Comparison of ENCODE assay signal across 14 mouse cellular contexts in the genomic region with DNA sequence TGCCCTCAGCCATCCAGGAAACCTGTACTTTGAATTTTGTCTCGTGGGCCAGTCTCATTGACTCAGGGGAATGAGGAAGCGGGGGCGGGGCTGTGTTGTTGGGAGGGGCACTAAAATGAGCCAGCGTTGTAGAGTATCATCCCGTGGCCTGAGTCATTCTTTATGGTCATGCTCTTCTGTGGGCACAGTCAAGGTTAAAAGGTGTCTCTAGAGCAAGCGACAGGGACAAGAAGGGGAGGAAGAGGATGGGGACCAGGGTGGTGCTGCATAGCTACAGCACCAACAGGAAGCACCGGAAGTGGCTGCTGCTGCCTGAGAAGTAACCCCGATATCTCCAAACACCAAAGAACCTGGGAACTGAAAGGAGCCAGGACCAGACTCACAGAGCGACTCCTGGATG. TPM values are rescaled to one million over a fixed set of nuclear protein-coding genes. Genes with fewer than 3 reads are reported as not detected.
A peak's percentile ranks its signal among the peaks of the same experiment; 100 is the strongest.
DNase-seq lines count a peak whose midpoint lies in the region; ATAC-seq and TF ChIP-seq lines count a peak whose summit lies in the region.
"Had no signal": no experiment of that assay in that cellular context is flagged by ENCODE, and none has a peak within 500 bp of the region (broad histone marks: within the 10 kb centered on the region; RNA-seq: fewer than 3 reads in every experiment).

No protein-coding gene starts in this region.

- peak; percentile 24 for DNase-seq in liver, postnatal 0 days
- no peak for DNase-seq in liver
- peak; percentile 50 to 52 for DNase-seq in adrenal gland, adult 18-20 months (ENCODE audit: low spot score in 2 of 2)
- DNase-seq in induced T-regulatory cell, adult 2 months (ENCODE audit: low read depth) = peak; percentile 62
- peak; percentile 9 for DNase-seq in thymus, postnatal 25 days
- DNase-seq in left cerebral cortex, adult 2 months (ENCODE audit: extremely low spot score in 1 of 2, low spot score in 2 of 2) = no peak
- no peak for DNase-seq in frontal cortex, postnatal 36 days (ENCODE audit: low spot score in 2 of 2)
- no peak for DNase-seq in layer of hippocampus, adult 8-10 months (ENCODE audit: low spot score in 2 of 2)
- DNase-seq: cerebellum, adult 18-20 months; embryo, embryonic 11 days; gastrocnemius, adult 2 months; heart, postnatal 10 days; lung, adult 2 months had no signal

- 32% methylated on average over 9 of the region's 9 CpGs for WGBS in liver, postnatal 0 days (ENCODE audit: insufficient replicate concordance)

- H3K4me3 ChIP-seq in liver, postnatal 0 days (ENCODE audit: low read depth, low read length) = no peak overlapping the region
- no peak overlapping the region for H3K4me3 ChIP-seq in left cerebral cortex, adult 2 months
- H3K4me3 ChIP-seq: gastrocnemius, adult 2 months; limb, embryonic 12.5 days had no signal

- H3K9me3 ChIP-seq in liver, postnatal 0 days (ENCODE audit: low read length) = no peaks in the 10 kb centered on the region
- H3K9me3 ChIP-seq: limb, embryonic 12.5 days had no signal

- no peak overlapping the region for H3K9ac ChIP-seq in liver, postnatal 0 days (replicated peaks)
- H3K9ac ChIP-seq: limb, embryonic 12.5 days had no signal

- H3K4me1 ChIP-seq in liver, postnatal 0 days (ENCODE audit: insufficient read depth) = no peaks in the 10 kb centered on the region

- H3K4me2 ChIP-seq in liver, postnatal 0 days (ENCODE audit: low read depth, low read length) = no peak overlapping the region
- H3K4me2 ChIP-seq: limb, embryonic 12.5 days had no signal

- no peaks in the 10 kb centered on the region for H3K27me3 ChIP-seq in liver, postnatal 0 days (ENCODE audit: insufficient read depth, low read length)
- H3K27me3 ChIP-seq: limb, embryonic 12.5 days had no signal

- no peak for ATAC-seq in liver, postnatal 0 days

- H3K36me3 ChIP-seq in liver, postnatal 0 days (replicated peaks; ENCODE audit: insufficient read depth, low read length) = no peaks in the 10 kb centered on the region
- H3K36me3 ChIP-seq: limb, embryonic 12.5 days had no signal

- no peak overlapping the region for H3K27ac ChIP-seq in liver, postnatal 0 days (ENCODE audit: low read depth)
- H3K27ac ChIP-seq in left cerebral cortex, adult 2 months = no peak overlapping the region
- H3K27ac ChIP-seq: gastrocnemius, adult 2 months; limb, embryonic 12.5 days had no signal

- TF ChIP-seq EP300 in liver, postnatal 0 days (IDR thresholded peaks at IDR 0.05; ENCODE audit: low read depth) = no peak

- intact Hi-C loops in left cerebral cortex, adult 2 months (cut with DNase I) = no loop called here

- no peak for TF ChIP-seq CTCF in liver, postnatal 0 days (IDR thresholded peaks at IDR 0.05; ENCODE audit: low read depth)
- no peak for TF ChIP-seq CTCF in left cerebral cortex, adult 2 months (IDR thresholded peaks at IDR 0.05)

RNA-seq across cellular contexts. Expression of a gene that starts 31.2 kb away (rescaled TPM):
- polyA plus RNA-seq in liver, postnatal 0 days (2015; fragmentation: Nextera tagmentation; extraction: Ambion mirVana) = not detected in 2 replicates
- under 1 TPM; 0.19 to 0.36 TPM for total RNA-seq in adrenal gland, adult 18-20 months (2021)
- total RNA-seq in left cerebral cortex, adult 2 months (2021) = 10 to 100 TPM; 80.0 to 92.0 TPM
- 10 to 100 TPM; 37.8 to 47.5 (median 42.6) TPM for total RNA-seq in layer of hippocampus, adult 8-10 months (2022)
- total RNA-seq: gastrocnemius, adult 2 months had no signal

Comparison
In these comparisons a context has a peak if more than half of its experiments do, and no peak if none do; other contexts are left out.
1. DNase-seq: peak in liver, postnatal 0 days (single experiment), adrenal gland, adult 18-20 months (2 of 2), induced T-regulatory cell, adult 2 months (single experiment) and thymus, postnatal 25 days (single experiment); none in liver (single experiment), left cerebral cortex, adult 2 months (0 of 2), frontal cortex, postnatal 36 days (0 of 2) and layer of hippocampus, adult 8-10 months (0 of 2).
2. RNA of a gene that starts 31.2 kb away (total RNA-seq): 80.0 to 92.0 TPM in left cerebral cortex, adult 2 months and 37.8 to 47.5 TPM in layer of hippocampus, adult 8-10 months; 0.19 to 0.36 TPM in adrenal gland, adult 18-20 months; every median in the first group is over 10 times any median in the second.